Mouse (Mus musculus) G1E (cell line): ENCODE data around the gene Lhfpl2. TPM values are rescaled to one million over a fixed set of nuclear protein-coding genes. Genes with fewer than 3 reads are reported as not detected.

Experiments
- ATAC-seq: 2 replicates; pipeline ENCODE4 v1.8.0; 2016; ENCODE audit warnings: mild to moderate bottlenecking; ENCODE audit not compliant: insufficient number of reproducible peaks, poor library complexity, low FRiP score, severe bottlenecking; ENCODE audit errors: extremely low read depth
- DNase-seq: peaks from one replicate; pipeline ENCODE4 v3.0.0; 2012; ENCODE audit warnings: low spot score
- H3K27me3 ChIP-seq: 2 replicates; pipeline ENCODE4 v1.6.1; 2012; ENCODE audit warnings: mild to moderate bottlenecking, low read length, inconsistent platforms; ENCODE audit not compliant: insufficient read depth
- H3K36me3 ChIP-seq: replicated peaks from 2 replicates; pipeline ENCODE3; 2012; ENCODE audit warnings: mild to moderate bottlenecking, inconsistent platforms
- H3K4me1 ChIP-seq: 2 replicates; pipeline ENCODE4 v1.6.1; 2012; ENCODE audit warnings: low read depth, low read length, inconsistent platforms, mixed read lengths; ENCODE audit not compliant: insufficient read depth
- H3K4me3 ChIP-seq: 2 replicates; pipeline ENCODE4 v1.5.1; 2012; ENCODE audit warnings: low read depth, mild to moderate bottlenecking, inconsistent platforms, low read length, moderate library complexity, mixed read lengths
- H3K9me3 ChIP-seq: replicated peaks from 2 replicates; pipeline ENCODE4 v1.6.1; 2012; ENCODE audit warnings: inconsistent platforms
- CTCF ChIP-seq: IDR thresholded peaks from 2 replicates; pipeline ENCODE4 v1.5.1; 2012; ENCODE audit warnings: low read depth, low read length, inconsistent platforms, mixed read lengths
- GATA1 ChIP-seq: IDR thresholded peaks from 2 replicates; pipeline ENCODE4 v1.6.1; 2012; ENCODE audit warnings: borderline replicate concordance, low read length, inconsistent platforms, mixed read lengths
- GATA2 ChIP-seq: IDR thresholded peaks from 2 replicates; pipeline ENCODE4 v1.6.1; 2012; ENCODE audit warnings: low read depth, low read length, inconsistent platforms, borderline replicate concordance
- POLR2AphosphoS5 ChIP-seq: IDR thresholded peaks from 2 replicates; pipeline ENCODE4 v1.6.1; 2012; ENCODE audit warnings: low read depth, low read length, inconsistent platforms; ENCODE audit not compliant: insufficient replicate concordance
- TAL1 ChIP-seq: conservative IDR thresholded peaks from 2 replicates; pipeline ENCODE4 v1.6.1; 2012; ENCODE audit warnings: low read depth, low read length, inconsistent platforms, mixed read lengths
- polyA plus RNA-seq: library from polyadenylated mRNA; stranded (reverse); fragments of >175 nt; gene quantifications from 2 replicates; pipeline ENCODE4 v1.2.3, GENCODE M21; 2012
- total RNA-seq, 2 experiments: library from RNA; stranded (forward) in 1 of 2; stranded (reverse) in 1 of 2; fragments of 200-1000 nt in 1 of 2; fragments of >200 nt in 1 of 2; fragmentation: Nextera tagmentation in 1 of 2; gene quantifications; 2 replicates each; pipeline ENCODE4 v1.2.3; 2014 to 2017

The Lhfpl2 gene
- total and polyA plus RNA-seq, 3 experiments, result 0.16 TPM; not detected in 2

- Histone ChIP-seq H3K4me1 (no peaks in the 10 kb centered on the region), H3K36me3 (no peaks in the 10 kb centered on the region), H3K27me3 (peaks cover 6% of the 10 kb centered on the region; the same call in 1 of the 2 replicates), H3K4me3 (no peak overlapping the region), H3K9me3 (no peaks in the 10 kb centered on the region)
- ATAC-seq, result no peak
- TF ChIP-seq TAL1 (no peak), GATA1 (no peak), CTCF (no peak), POLR2AphosphoS5 (no peak), GATA2 (no peak)
- DNase-seq, result no peak
Observed at GRCm38 (mm10) chr13:94101020-94101571, 43.5 kb downstream of the Lhfpl2 start.

GRCm38 (mm10) chr13:94104866-94105475 is 47.4 kb downstream of the Lhfpl2 start:
- H3K27me3 ChIP-seq, result peaks cover 5% of the 10 kb centered on the region
- H3K9me3 ChIP-seq, result no peaks in the 10 kb centered on the region
- TF ChIP-seq TAL1 (no peak), POLR2AphosphoS5 (no peak), CTCF (no peak), GATA2 (no peak), GATA1 (no peak)
- no peak for DNase-seq
- no peaks in the 10 kb centered on the region for H3K4me1 ChIP-seq
- no peak overlapping the region for H3K4me3 ChIP-seq
- no peak for ATAC-seq
- H3K36me3 ChIP-seq, result no peaks in the 10 kb centered on the region

GRCm38 (mm10) chr13:94106431-94106830 is 48.8 kb downstream of the Lhfpl2 start:
- no peak for DNase-seq
- ATAC-seq, result no peak
- Histone ChIP-seq H3K36me3 (no peaks in the 10 kb centered on the region), H3K9me3 (no peaks in the 10 kb centered on the region), H3K4me1 (no peaks in the 10 kb centered on the region), H3K27me3 (peaks cover 6% of the 10 kb centered on the region), H3K4me3 (no peak overlapping the region)
- no peak for TF ChIP-seq TAL1
- TF ChIP-seq GATA1, result no peak
- TF ChIP-seq CTCF, result no peak

GRCm38 (mm10) chr13:94106983-94107382 is 49.4 kb downstream of the Lhfpl2 start:
- ATAC-seq, result no peak
- no peak for TF ChIP-seq TAL1
- no peak for TF ChIP-seq POLR2AphosphoS5
- no peak for TF ChIP-seq GATA1
- TF ChIP-seq CTCF, result no peak
- TF ChIP-seq GATA2, result no peak
- H3K9me3 ChIP-seq, result no peaks in the 10 kb centered on the region
- no peak overlapping the region for H3K4me3 ChIP-seq
- DNase-seq, result no peak
- peaks cover 6% of the 10 kb centered on the region for H3K27me3 ChIP-seq
- H3K4me1 ChIP-seq, result no peaks in the 10 kb centered on the region
- H3K36me3 ChIP-seq, result no peaks in the 10 kb centered on the region

GRCm38 (mm10) chr13:94110556-94110955 is 53.0 kb downstream of the Lhfpl2 start:
- Histone ChIP-seq H3K9me3 (no peaks in the 10 kb centered on the region), H3K4me1 (no peaks in the 10 kb centered on the region), H3K36me3 (no peaks in the 10 kb centered on the region), H3K27me3 (peaks cover 6% of the 10 kb centered on the region), H3K4me3 (no peak overlapping the region)
- no peak for ATAC-seq
- TF ChIP-seq CTCF (no peak), POLR2AphosphoS5 (no peak), TAL1 (no peak), GATA2 (no peak)
- no peak for DNase-seq

- Histone ChIP-seq H3K36me3 (no peaks in the 10 kb centered on the region), H3K27me3 (peaks cover 3% of the 10 kb centered on the region), H3K9me3 (0 out of 2 replicates have a peak, but pooled peaks cover 2% of the 10 kb centered on the region), H3K4me1 (no peaks in the 10 kb centered on the region), H3K4me3 (no peak overlapping the region)
- no peak for ATAC-seq
- TF ChIP-seq GATA1 (no peak), CTCF (no peak), GATA2 (no peak), TAL1 (no peak), POLR2AphosphoS5 (no peak)
- no peak for DNase-seq
Observed at GRCm38 (mm10) chr13:94115476-94115875, 57.9 kb downstream of the Lhfpl2 start.
